Mouse (Mus musculus) testis, adult 2 months (tissue): ENCODE results near the gene Ift46. TPM values are rescaled to one million over a fixed set of nuclear protein-coding genes. Genes with fewer than 3 reads are reported as not detected.

Experiments used
- H3K27ac ChIP-seq: fragments of 200-500 bp; 2 replicates; pipeline ENCODE4 v1.5.1; 2012; ENCODE audit warnings: low read depth, low read length; ENCODE audit not compliant: control insufficient read depth, insufficient read depth
- H3K27me3 ChIP-seq: fragments of 200-500 bp; 2 replicates; pipeline ENCODE4 v1.6.1; 2012; ENCODE audit warnings: mild to moderate bottlenecking, low read length, moderate library complexity; ENCODE audit not compliant: control insufficient read depth, insufficient read depth
- H3K36me3 ChIP-seq: fragments of 200-500 bp; 2 replicates; pipeline ENCODE4 v1.6.1; 2012; ENCODE audit warnings: mild to moderate bottlenecking, low read length; ENCODE audit not compliant: control insufficient read depth, insufficient read depth
- H3K4me1 ChIP-seq: fragments of 200-500 bp; 2 replicates; pipeline ENCODE4 v1.6.1; 2012; ENCODE audit warnings: low read length; ENCODE audit not compliant: control insufficient read depth, insufficient read depth
- H3K4me3 ChIP-seq: fragments of 200-500 bp; 2 replicates; pipeline ENCODE4 v1.5.1; 2012; ENCODE audit warnings: low read depth, mild to moderate bottlenecking, low read length, moderate library complexity, mixed read lengths; ENCODE audit not compliant: control insufficient read depth
- CTCF ChIP-seq: fragments of 200-500 bp; IDR thresholded peaks from 2 replicates; pipeline ENCODE4 v1.5.1; 2012; ENCODE audit warnings: low read depth, mild to moderate bottlenecking, inconsistent platforms, low read length, moderate library complexity; ENCODE audit not compliant: control insufficient read depth, insufficient read depth, insufficient replicate concordance
- POLR2A ChIP-seq: fragments of 200-500 bp; IDR thresholded peaks from 2 replicates; pipeline ENCODE4 v1.6.1; 2012; ENCODE audit warnings: low read depth, mild to moderate bottlenecking, inconsistent platforms, low read length, moderate library complexity; ENCODE audit not compliant: control insufficient read depth
- polyA plus RNA-seq: library from polyadenylated mRNA; depleted of rRNA; stranded (reverse); fragments of >200 nt; gene quantifications from 2 replicates; pipeline ENCODE4 v1.2.3, GENCODE M21; 2012

Gene Ift46
- polyA plus RNA-seq, 1 experiment, result 203 TPM

- H3K36me3 ChIP-seq, result no peaks in the 10 kb centered on the region
- no peaks in the 10 kb centered on the region for H3K27me3 ChIP-seq
- TF ChIP-seq CTCF (no peak), POLR2A (no peak)
- no peak overlapping the region for H3K4me3 ChIP-seq
- peaks cover 9% of the 10 kb centered on the region for H3K4me1 ChIP-seq
- no peak overlapping the region for H3K27ac ChIP-seq
Observed at GRCm38 (mm10) chr9:44722575-44722974, 45.1 kb upstream of the Ift46 start.

DNA sequence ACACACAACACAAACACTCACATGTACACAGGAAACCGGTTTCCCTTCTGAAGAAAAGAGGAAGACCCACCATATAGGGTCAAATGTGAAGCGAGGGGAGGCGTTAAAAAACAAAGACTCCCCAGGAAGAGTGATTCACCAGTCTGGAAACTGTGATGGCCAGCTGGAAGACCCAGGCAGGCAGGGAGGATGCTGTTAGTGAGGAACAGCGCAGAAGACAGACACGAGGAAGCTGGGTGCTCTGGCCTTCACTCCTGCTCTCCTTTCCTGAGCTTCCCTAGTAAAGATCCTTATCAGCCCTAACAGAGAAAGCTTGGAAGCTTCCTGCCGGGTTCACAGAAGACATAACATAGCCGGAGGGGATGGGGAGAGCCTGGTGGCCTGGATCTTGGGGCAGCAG, 44.7 kb upstream of the Ift46 start:
- Histone ChIP-seq H3K27ac (no peak overlapping the region), H3K4me3 (no peak overlapping the region), H3K36me3 (no peaks in the 10 kb centered on the region), H3K4me1 (peaks cover 9% of the 10 kb centered on the region), H3K27me3 (no peaks in the 10 kb centered on the region)
- no peak for TF ChIP-seq POLR2A
- TF ChIP-seq CTCF, result no peak

DNA sequence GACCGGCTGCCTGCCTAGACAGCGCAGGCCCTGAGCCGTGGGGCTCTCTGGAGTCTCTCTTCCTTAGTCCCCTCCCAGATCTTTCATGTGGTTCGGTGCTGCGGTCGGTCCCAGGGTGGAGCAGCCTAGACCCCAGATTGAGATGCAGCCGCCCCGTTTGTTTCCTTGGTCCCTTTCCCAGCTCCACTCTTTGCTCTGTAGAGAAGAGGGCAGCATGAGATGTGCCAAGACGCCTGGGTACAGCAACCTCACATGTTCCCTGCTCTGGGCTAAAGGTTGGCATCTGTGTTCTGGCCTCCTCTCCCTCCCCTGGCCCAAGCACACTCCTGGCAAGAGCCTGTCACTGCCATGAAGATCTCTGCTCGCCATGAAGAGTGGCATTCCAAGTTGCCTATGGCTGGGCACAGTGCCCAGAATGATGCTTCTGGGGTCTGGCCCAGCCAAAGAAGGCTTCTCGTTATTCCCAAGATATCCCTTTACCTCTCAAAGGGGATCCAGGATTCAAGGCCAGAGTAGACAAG, 44.1 kb upstream of the Ift46 start:
- no peak overlapping the region for H3K4me3 ChIP-seq
- H3K27me3 ChIP-seq, result no peaks in the 10 kb centered on the region
- TF ChIP-seq CTCF, result no peak
- no peak for TF ChIP-seq POLR2A
- no peaks in the 10 kb centered on the region for H3K36me3 ChIP-seq
- peaks cover 9% of the 10 kb centered on the region for H3K4me1 ChIP-seq
- no peak overlapping the region for H3K27ac ChIP-seq

- TF ChIP-seq POLR2A (no peak), CTCF (no peak)
- no peaks in the 10 kb centered on the region for H3K27me3 ChIP-seq
- no peaks in the 10 kb centered on the region for H3K36me3 ChIP-seq
- H3K4me1 ChIP-seq, result peaks cover 9% of the 10 kb centered on the region
- H3K4me3 ChIP-seq, result no peak overlapping the region
- no peak overlapping the region for H3K27ac ChIP-seq
Observed at GRCm38 (mm10) chr9:44724223-44724622, 43.5 kb upstream of the Ift46 start.

DNA sequence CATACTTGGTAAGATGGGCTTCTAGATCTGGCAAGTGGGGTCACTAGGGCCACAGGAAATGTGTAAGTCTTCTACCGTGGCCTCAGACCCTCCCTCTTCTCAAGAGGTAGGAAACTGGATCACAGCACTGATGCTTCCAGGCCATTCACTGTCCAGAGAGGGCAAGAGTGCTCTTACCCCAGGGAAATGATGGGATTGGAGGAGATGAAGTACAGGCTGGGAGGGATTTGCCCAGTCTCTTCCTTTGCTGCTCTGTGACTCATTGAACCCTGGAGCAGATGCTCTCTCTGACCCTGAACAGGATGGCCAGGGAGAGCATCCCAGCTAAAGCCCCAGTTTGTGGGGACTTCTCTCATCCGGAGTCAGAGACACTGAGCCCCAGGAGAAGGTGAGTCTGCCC, 43.0 kb upstream of the Ift46 start:
- H3K4me3 ChIP-seq, result no peak overlapping the region
- no peaks in the 10 kb centered on the region for H3K27me3 ChIP-seq
- TF ChIP-seq POLR2A (no peak), CTCF (no peak)
- H3K36me3 ChIP-seq, result no peaks in the 10 kb centered on the region
- H3K4me1 ChIP-seq, result peaks cover 9% of the 10 kb centered on the region
- no peak overlapping the region for H3K27ac ChIP-seq

DNA sequence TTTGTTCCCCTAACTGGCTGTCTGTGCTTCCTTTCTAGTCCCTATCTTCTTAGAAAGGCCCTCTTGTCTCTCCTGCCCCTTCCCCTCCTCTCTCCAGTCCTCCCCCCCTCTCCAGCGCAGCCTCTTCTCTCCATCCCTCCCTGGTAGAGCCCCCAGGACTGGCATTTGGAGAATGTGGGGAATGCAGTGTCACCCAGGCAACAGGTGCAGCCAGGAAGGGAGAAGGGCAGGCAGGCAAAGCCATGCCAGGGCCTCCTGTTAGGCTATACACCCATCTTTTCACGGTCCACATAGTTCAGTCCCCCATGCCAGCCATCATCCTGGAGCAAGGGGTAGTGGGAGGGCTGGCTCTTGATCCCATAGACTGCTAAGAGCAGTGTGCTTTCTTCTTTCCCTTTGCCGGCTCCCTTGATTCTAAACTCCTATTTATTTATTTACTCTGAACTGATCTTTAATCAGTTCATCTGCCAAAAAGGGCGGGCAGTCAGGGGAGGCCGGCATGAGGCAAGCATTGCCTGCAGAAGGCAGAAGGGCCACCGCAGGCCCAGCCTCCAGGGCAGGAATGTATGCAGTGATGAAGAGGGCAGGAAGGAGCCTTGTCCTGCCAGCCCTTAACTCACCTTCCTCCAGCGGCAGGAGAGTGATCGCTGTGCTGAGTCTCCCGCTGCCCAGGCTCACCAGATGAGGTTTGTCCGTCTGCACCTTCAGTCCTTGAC, 41.1 kb upstream of the Ift46 start:
- H3K27ac ChIP-seq, result no peak overlapping the region
- TF ChIP-seq CTCF (no peak), POLR2A (no peak)
- H3K4me3 ChIP-seq, result no peak overlapping the region
- no peaks in the 10 kb centered on the region for H3K36me3 ChIP-seq
- H3K27me3 ChIP-seq, result no peaks in the 10 kb centered on the region
- H3K4me1 ChIP-seq, result peaks cover 2% of the 10 kb centered on the region

DNA sequence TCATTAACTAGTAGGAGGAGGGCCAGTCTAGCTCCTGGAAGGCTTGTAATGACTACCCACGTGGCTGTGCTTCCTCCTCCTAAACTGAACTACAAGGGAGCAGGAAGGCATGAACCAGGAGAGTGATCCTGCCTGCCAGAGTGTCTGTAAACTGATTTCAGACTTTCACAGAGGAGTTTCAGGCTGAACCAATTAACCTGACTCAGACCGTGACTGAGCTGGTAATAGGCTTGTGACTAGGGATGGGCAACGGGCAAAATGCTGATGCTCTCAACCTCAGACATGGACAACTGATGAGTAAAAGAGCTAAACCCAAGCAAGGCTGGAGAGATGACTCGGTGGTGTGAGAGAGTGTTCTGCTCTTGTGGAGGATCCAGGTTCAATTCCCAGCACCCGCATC, 40.3 kb upstream of the Ift46 start:
- TF ChIP-seq CTCF (no peak), POLR2A (no peak)
- H3K4me1 ChIP-seq, result no peaks in the 10 kb centered on the region

More for the DNA sequence above, 40.3 kb upstream of the Ift46 start:
- Histone ChIP-seq H3K27me3 (no peaks in the 10 kb centered on the region), H3K36me3 (no peaks in the 10 kb centered on the region), H3K27ac (no peak overlapping the region), H3K4me3 (no peak overlapping the region)
